Mouse (Mus musculus) forebrain, postnatal 0 days (tissue): ENCODE data around the gene Alpk1. TPM values are rescaled to one million over a fixed set of nuclear protein-coding genes. Genes with fewer than 3 reads are reported as not detected.

ENCODE experiments used
- ATAC-seq: fragments of 200-750 bp; cut with Nextera tagmentation; 2 replicates; pipeline ENCODE4 v1.8.0; 2017; ENCODE audit warnings: mild to moderate bottlenecking, moderate library complexity
- DNase-seq: peaks from one replicate; pipeline ENCODE4 v3.0.0-alpha.2; 2015
- H3K27ac ChIP-seq: fragments of 300-500 bp; sonication (generic); 2 replicates; pipeline ENCODE4 v1.5.1; 2014; ENCODE audit warnings: low read depth, mild to moderate bottlenecking, antibody characterized with exemption, low read length, moderate library complexity, mixed read lengths
- H3K27me3 ChIP-seq: fragments of 300-500 bp; sonication (generic); 2 replicates; pipeline ENCODE4 v1.6.1; 2014; ENCODE audit warnings: mild to moderate bottlenecking, low read length, mixed read lengths; ENCODE audit not compliant: insufficient read depth
- H3K36me3 ChIP-seq: fragments of 300-500 bp; sonication (generic); 2 replicates; pipeline ENCODE4 v1.6.1; 2014; ENCODE audit warnings: mild to moderate bottlenecking, moderate library complexity; ENCODE audit not compliant: insufficient read depth
- H3K4me1 ChIP-seq: fragments of 300-500 bp; sonication (generic); 2 replicates; pipeline ENCODE4 v1.6.1; 2014; ENCODE audit warnings: antibody characterized with exemption; ENCODE audit not compliant: insufficient read depth
- H3K4me2 ChIP-seq: fragments of 300-500 bp; sonication (generic); 2 replicates; pipeline ENCODE4 v1.6.1; 2014; ENCODE audit warnings: low read depth, mild to moderate bottlenecking, moderate library complexity
- H3K4me3 ChIP-seq: fragments of 300-500 bp; sonication (generic); 2 replicates; pipeline ENCODE4 v1.5.1; 2014; ENCODE audit warnings: low read depth, low read length, mixed read lengths
- H3K9ac ChIP-seq: fragments of 300-500 bp; sonication (generic); 2 replicates; pipeline ENCODE4 v1.6.1; 2014; ENCODE audit warnings: mild to moderate bottlenecking
- H3K9me3 ChIP-seq: fragments of 300-500 bp; sonication (generic); 2 replicates; pipeline ENCODE4 v1.6.1; 2016; ENCODE audit warnings: low read length
- CTCF ChIP-seq: sonication (generic); IDR thresholded peaks from 2 replicates; pipeline ENCODE4 v1.5.1; 2016; ENCODE audit warnings: antibody characterized with exemption, control low read depth, low read depth
- WGBS: fragments of 180-500 bp; shearing (Covaris S2); extraction: QIAGEN DNeasy Blood & Tissue Kit; methylation state at CpG from one replicate; pipeline ENCODE4 v1.1.7; 2014; 5-methylcytosine and 5-hydroxymethylcytosine counted together
- polyA plus RNA-seq: library from polyadenylated mRNA; unstranded; fragments of >200 nt; fragmentation: Nextera tagmentation; extraction: Ambion mirVana; gene quantifications from 2 replicates; pipeline ENCODE4 v1.2.1, GENCODE M21; 2015
- total RNA-seq: library from RNA; depleted of rRNA; stranded (reverse); fragments of >200 nt; gene quantifications from 2 replicates; pipeline ENCODE4 v1.2.3, GENCODE M21; 2014

The Alpk1 gene
- total and polyA plus RNA-seq, 2 experiments from 2014 or later = 0.30 to 3.5 TPM

- Histone ChIP-seq H3K27ac (no peak overlapping the region), H3K4me1 (no peaks in the 10 kb centered on the region), H3K36me3 (no peaks in the 10 kb centered on the region), H3K9me3 (no peaks in the 10 kb centered on the region), H3K4me2 (no peak overlapping the region), H3K4me3 (no peak overlapping the region), H3K9ac (no peak overlapping the region), H3K27me3 (no peaks in the 10 kb centered on the region)
- no peak for TF ChIP-seq CTCF
- 32% methylated on average over 4 of the region's 4 CpGs for WGBS
- no peak for DNase-seq
- peak; percentile 34; the same call in 1 of the 2 replicates for ATAC-seq
These were observed 21.5 kb downstream of the Alpk1 start for GRCm38 (mm10) chr3:127758806-127759205.

GRCm38 (mm10) chr3:127757886-127758301 is 22.4 kb downstream of the Alpk1 start:
- no peak for DNase-seq
- Histone ChIP-seq H3K4me3 (no peak overlapping the region), H3K4me1 (no peaks in the 10 kb centered on the region), H3K36me3 (no peaks in the 10 kb centered on the region), H3K27me3 (no peaks in the 10 kb centered on the region), H3K27ac (no peak overlapping the region), H3K9me3 (no peaks in the 10 kb centered on the region), H3K9ac (no peak overlapping the region), H3K4me2 (no peak overlapping the region)
- no peak for TF ChIP-seq CTCF
- no peak for ATAC-seq

GRCm38 (mm10) chr3:127756458-127756857 is 23.9 kb downstream of the Alpk1 start:
- Histone ChIP-seq H3K9me3 (no peaks in the 10 kb centered on the region), H3K27ac (no peak overlapping the region), H3K4me2 (no peak overlapping the region), H3K36me3 (no peaks in the 10 kb centered on the region), H3K27me3 (no peaks in the 10 kb centered on the region), H3K4me3 (no peak overlapping the region), H3K9ac (no peak overlapping the region), H3K4me1 (no peaks in the 10 kb centered on the region)
- WGBS = 86% methylated on average over 6 of the region's 6 CpGs
- no peak for TF ChIP-seq CTCF
- DNase-seq (no peak), ATAC-seq (no peak)

GRCm38 (mm10) chr3:127749981-127750562 is 30.3 kb downstream of the Alpk1 start:
- Histone ChIP-seq H3K27me3 (no peaks in the 10 kb centered on the region), H3K36me3 (no peaks in the 10 kb centered on the region), H3K27ac (no peak overlapping the region), H3K4me1 (peaks cover 10% of the 10 kb centered on the region), H3K9me3 (no peaks in the 10 kb centered on the region), H3K4me2 (peak overlapping the region; percentile 57), H3K4me3 (peak overlapping the region; percentile 25), H3K9ac (no peak overlapping the region)
- peak; percentile 48 for DNase-seq
- ATAC-seq = peak; percentile 34; the same call in 1 of the 2 replicates
- WGBS = 3% methylated on average over 12 of the region's 12 CpGs
- no peak for TF ChIP-seq CTCF

- ATAC-seq (peak; percentile 78), DNase-seq (peak; percentile 66)
- Histone ChIP-seq H3K27ac (peak overlapping the region; percentile 47; the same call in 1 of the 2 replicates), H3K9me3 (no peaks in the 10 kb centered on the region), H3K36me3 (no peaks in the 10 kb centered on the region), H3K4me1 (peaks cover 10% of the 10 kb centered on the region), H3K4me2 (peak overlapping the region; percentile 57), H3K9ac (peak overlapping the region; percentile 25; the same call in 1 of the 2 replicates), H3K4me3 (peak overlapping the region; percentile 25), H3K27me3 (no peaks in the 10 kb centered on the region)
- TF ChIP-seq CTCF = no peak
- WGBS = 5% methylated on average over 9 of the region's 9 CpGs
These were observed 31.1 kb downstream of the Alpk1 start for GRCm38 (mm10) chr3:127749266-127749665.

- 30% methylated on average over 4 of the region's 4 CpGs for WGBS
- H3K27ac ChIP-seq = no peak overlapping the region
- no peaks in the 10 kb centered on the region for H3K27me3 ChIP-seq
- 0 out of 2 replicates have a peak, but pooled peaks have one; percentile 12 for ATAC-seq
- no peak overlapping the region for H3K4me3 ChIP-seq
- no peak for TF ChIP-seq CTCF
- no peak for DNase-seq
- H3K9ac ChIP-seq = no peak overlapping the region
- no peak overlapping the region for H3K4me2 ChIP-seq
- peaks cover 10% of the 10 kb centered on the region for H3K4me1 ChIP-seq
- H3K36me3 ChIP-seq = no peaks in the 10 kb centered on the region
- no peaks in the 10 kb centered on the region for H3K9me3 ChIP-seq
These were observed 31.7 kb downstream of the Alpk1 start for GRCm38 (mm10) chr3:127748644-127749043.

GRCm38 (mm10) chr3:127745911-127746640 is 34.3 kb downstream of the Alpk1 start:
- Histone ChIP-seq H3K4me1 (peaks cover 10% of the 10 kb centered on the region), H3K27ac (no peak overlapping the region), H3K4me2 (no peak overlapping the region), H3K36me3 (no peaks in the 10 kb centered on the region), H3K9ac (no peak overlapping the region), H3K9me3 (no peaks in the 10 kb centered on the region), H3K4me3 (no peak overlapping the region), H3K27me3 (no peaks in the 10 kb centered on the region)
- TF ChIP-seq CTCF = no peak
- ATAC-seq (peak; percentile 28; the same call in 1 of the 2 replicates), DNase-seq (no peak)
- WGBS = 17% methylated on average over 16 of the region's 16 CpGs
